Mouse (Mus musculus): ENCODE data around the gene Arl13b. TPM values are rescaled to one million over a fixed set of nuclear protein-coding genes. Genes with fewer than 3 reads are reported as not detected.
A peak's percentile ranks its signal among the peaks of the same experiment; 100 is the strongest.

The Arl13b gene
- total RNA-seq (2021), result 1 to 10 TPM; 6.6 to 9.8 TPM
- long read RNA-seq, experiment 1, transcript Arl13b-201 (10 exons, 3,528 nt), result major isoform, 6 of 12 reads
- long read RNA-seq, experiment 1, partial matches to known transcripts, result 1 of 12 reads
- long read RNA-seq, experiment 1, other reads (novel, unspliced or antisense), result 5 of 12 reads
- long read RNA-seq, experiment 2, partial matches to known transcripts, result 0 of 8 reads
- long read RNA-seq, experiment 2, other reads (novel, unspliced or antisense), result 4 of 8 reads

GRCm38 (mm10) chr16:62846498-62847312 lies at the start of gene Arl13b:
Gene Arl13b, minus strand, starts transcription at chr16:62847040.
- intact Hi-C loops (cut with DNase I), result no loop called here
- DNase-seq (ENCODE audit: low spot score in 2 of 2), result peak; percentile 93 to 97

DNA sequence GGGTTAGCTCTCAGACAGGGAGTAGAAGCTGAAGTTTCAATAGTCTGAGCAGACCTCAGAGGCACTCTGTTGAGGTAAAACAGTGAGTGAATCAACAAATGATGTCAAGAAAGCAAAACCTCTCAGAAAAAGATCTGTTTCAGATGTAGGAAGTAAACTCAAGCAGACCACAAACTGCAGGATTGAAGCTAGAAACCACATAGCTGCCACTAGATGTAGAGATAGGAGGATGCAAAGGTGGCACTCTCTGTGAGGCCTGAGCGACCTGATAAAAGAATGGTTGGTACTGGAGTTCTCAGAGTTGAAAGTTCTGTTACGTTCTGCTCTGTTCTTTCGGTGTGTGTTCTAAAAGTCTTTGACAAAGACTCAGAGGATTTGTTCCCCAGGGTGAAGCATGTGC lies 49.0 kb upstream of the Arl13b start:
- DNase-seq (ENCODE audit: low spot score in 2 of 2), result no peak
- intact Hi-C loops (cut with DNase I), result no loop called here

GRCm38 (mm10) chr16:62874065-62874464 lies 27.2 kb upstream of the Arl13b start:
- DNase-seq (ENCODE audit: low spot score in 2 of 2), result no peak
- intact Hi-C loops (cut with DNase I), result no loop called here

GRCm38 (mm10) chr16:62873180-62873579 lies 26.3 kb upstream of the Arl13b start:
- intact Hi-C loops (cut with DNase I), result no loop called here
- no peak for DNase-seq (ENCODE audit: low spot score in 2 of 2)

GRCm38 (mm10) chr16:62872688-62873117 lies 25.9 kb upstream of the Arl13b start:
- no peak for DNase-seq (ENCODE audit: low spot score in 2 of 2)
- intact Hi-C loops (cut with DNase I), result no loop called here

DNA sequence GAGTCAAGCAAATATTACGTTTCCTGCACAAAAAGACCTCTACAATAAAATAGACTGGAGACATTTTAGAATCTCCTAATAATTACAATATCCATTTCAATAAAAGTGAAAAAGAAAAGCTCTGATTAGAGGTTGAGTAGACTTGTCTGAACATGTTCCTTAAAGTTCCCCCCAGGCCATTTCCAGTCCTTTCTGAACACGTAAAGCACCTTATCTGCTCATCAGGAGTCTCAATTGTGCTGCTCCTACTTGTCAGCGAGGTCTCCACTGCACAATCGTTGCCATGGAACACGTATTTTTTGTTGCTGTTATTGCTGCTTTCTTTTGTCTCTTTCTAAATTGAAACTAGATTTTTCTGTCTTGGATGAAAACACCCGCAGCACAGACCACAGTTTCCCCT lies 14.6 kb upstream of the Arl13b start:
- intact Hi-C loops (cut with DNase I), result no loop called here
- DNase-seq (ENCODE audit: low spot score in 2 of 2), result no peak

DNA sequence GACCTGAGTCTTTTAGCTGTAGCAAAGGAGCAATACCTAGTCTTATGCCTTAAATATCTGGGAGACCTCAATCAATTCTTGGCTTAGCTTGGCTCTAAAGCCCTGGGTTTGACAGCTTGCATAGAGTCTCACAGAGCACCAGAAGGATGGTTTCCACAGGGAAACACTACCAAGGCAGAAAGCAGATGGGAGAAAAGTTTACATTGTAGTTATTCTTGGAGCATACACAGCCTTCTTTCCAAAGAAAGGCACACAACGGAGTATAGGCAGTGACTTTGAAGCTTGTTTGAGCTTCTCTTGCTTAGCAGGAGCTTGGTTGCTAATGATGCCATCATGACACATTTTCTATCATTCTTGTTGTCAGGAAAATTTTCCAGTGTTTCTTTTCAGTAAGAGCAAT lies 13.3 kb upstream of the Arl13b start:
- DNase-seq (ENCODE audit: low spot score in 2 of 2), result no peak
- intact Hi-C loops (cut with DNase I), result no loop called here

DNA sequence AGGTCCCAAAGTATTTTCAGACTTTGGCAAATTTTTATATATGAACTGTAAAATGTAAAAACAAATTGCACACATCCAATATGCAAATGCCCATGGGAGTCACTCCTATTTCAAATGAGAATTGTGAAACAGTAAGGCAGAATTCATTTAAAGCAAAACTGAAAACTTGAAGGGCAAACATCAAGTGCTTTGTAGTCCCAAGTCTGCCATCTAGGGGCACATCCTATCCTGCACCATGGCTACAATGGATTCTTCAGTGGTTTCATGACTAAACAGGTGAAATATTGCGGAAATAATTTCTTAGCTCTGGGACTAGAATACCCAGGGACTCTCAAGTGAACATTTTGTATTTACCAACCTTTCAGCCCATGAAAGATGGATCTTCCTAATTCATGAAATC lies 11.2 kb upstream of the Arl13b start:
- intact Hi-C loops (cut with DNase I), result no loop called here
- peak in 1 of 2 experiments; percentile 34 for DNase-seq (ENCODE audit: low spot score in 2 of 2)

DNA sequence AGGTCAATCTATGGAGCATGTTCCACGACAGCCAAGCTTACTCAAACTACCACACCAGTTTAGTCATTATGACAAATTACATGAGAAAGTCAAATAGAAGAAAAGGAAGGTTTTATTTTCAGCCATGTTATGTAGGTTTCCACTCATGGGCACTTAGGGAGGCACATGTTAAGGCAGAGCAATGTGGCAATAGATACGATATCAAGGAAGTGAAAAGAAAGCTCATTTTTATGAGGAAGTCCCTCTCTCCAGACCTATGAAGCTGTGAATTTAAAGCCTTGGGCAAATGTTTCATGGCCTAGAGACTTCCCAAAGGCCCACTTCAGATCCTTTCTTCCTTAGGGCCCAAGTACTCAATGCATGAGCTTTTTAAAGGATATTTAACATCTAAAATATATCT lies 10.7 kb upstream of the Arl13b start:
- no peak for DNase-seq (ENCODE audit: low spot score in 2 of 2)
- intact Hi-C loops (cut with DNase I), result no loop called here

GRCm38 (mm10) chr16:62856273-62856672 lies 9.4 kb upstream of the Arl13b start:
- DNase-seq (ENCODE audit: low spot score in 2 of 2), result no peak
- intact Hi-C loops (cut with DNase I), result no loop called here

DNA sequence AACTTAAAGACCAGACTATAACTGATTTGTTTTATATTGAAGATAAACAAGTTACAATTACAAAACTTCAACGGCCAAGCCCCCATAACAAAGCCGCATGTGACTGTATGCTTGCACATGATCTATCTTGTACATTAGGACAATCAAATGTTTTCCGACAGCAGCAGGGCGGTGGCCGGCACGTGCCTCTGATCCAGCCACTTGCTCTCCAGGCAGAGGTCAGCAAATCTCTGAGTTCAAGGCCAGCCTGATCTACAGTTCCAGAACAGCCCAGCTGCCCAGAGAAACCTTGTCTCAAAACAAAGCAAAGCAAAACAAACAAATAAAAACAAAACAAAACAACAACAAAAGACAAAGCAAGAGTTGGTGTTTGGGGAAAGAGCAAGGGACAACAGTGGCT lies 8.5 kb upstream of the Arl13b start:
- DNase-seq (ENCODE audit: low spot score in 2 of 2), result no peak
- intact Hi-C loops (cut with DNase I), result no loop called here

DNA sequence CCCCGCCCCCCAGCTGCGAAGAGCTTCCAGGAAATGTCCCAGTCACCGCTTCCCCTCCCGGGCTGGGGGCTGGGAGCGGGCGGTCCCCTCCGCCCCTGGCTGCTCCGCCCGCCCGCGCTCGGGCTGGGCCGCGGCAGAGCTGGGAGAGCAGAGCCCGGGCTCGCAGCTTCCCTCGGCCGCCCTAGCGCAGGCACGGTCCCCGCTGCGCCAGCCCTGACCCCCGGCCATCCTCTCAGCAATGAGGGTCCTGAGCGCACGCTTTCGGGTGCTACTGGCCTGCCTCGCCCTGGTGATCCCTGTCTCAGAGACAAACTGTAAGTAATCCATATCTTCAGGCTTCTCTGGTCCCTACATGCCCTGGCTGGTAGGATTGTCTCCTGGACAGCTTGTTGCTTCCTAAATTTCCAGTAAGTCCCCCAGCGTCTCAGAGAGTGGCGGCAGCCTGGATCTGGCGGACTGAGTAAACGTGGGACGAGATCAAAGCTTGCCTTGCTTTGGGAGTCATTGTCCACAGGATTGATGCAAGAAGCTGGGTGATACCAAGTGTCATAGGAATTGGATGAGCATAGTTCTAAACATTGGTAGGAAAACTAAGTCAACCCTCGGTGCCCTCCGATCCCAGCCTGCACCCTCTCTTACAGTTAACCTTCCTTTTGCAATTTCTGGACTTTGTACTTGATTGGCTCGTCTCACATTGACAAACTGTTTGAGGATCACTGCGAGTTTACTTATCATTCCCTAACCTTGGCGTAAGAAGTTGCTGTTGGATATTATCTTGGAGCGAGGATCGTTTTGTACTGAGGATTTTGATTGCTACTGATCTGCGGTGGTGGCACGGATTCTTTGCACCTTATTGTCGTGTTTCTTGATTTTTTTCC lies 7.6 kb upstream of the Arl13b start, which contains the start of gene Pros1:
Gene Pros1 (plus strand): TSS at position 117 of the 878 bp plus-strand sequence.
- intact Hi-C loops (cut with DNase I), result no loop called here

DNA sequence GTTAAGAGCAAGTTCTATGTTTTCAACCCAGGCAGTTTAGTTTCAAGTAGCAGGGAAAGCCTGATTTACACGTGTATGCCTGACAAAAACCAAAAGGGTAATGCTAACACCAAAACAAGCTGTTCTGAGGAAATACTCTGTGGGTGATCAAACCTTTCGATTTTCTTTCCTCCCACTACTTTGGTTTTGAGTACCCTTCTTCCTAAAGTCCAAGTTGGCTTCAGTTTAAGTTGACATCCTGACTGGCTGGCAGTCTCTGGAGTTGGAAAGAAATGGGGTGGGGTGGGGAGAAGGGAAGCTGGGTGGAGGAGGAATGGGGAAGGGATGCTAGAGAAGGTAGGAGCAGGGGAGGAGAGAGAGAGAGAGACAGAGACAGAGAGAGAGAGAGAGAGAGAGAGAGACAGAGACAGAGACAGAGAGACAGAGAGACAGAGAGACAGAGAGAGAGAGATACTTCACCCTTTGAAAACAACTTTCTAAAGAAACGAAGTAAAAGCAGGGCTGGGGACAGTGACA lies 6.8 kb upstream of the Arl13b start:
- intact Hi-C loops (cut with DNase I), result no loop called here
- DNase-seq (ENCODE audit: low spot score in 2 of 2), result no peak

More for the DNA sequence above, 7.6 kb upstream of the Arl13b start, which contains the start of gene Pros1:
- peak in 1 of 2 experiments; percentile 26 for DNase-seq (ENCODE audit: low spot score in 2 of 2)

GRCm38 (mm10) chr16:62852464-62853252 lies 5.8 kb upstream of the Arl13b start:
- intact Hi-C loops (cut with DNase I), result no loop called here
- no peak for DNase-seq (ENCODE audit: low spot score in 2 of 2)

GRCm38 (mm10) chr16:62845341-62845740 lies 1.5 kb downstream of the Arl13b start:
- intact Hi-C loops (cut with DNase I), result no loop called here
- DNase-seq (ENCODE audit: low spot score in 2 of 2), result no peak

GRCm38 (mm10) chr16:62834016-62834735 lies 12.7 kb downstream of the Arl13b start:
- no peak for DNase-seq (ENCODE audit: low spot score in 2 of 2)
- intact Hi-C loops (cut with DNase I), result no loop called here

GRCm38 (mm10) chr16:62832481-62832880 lies 14.4 kb downstream of the Arl13b start:
- DNase-seq (ENCODE audit: low spot score in 2 of 2), result peak; percentile 26 to 36
- intact Hi-C loops (cut with DNase I), result no loop called here

DNA sequence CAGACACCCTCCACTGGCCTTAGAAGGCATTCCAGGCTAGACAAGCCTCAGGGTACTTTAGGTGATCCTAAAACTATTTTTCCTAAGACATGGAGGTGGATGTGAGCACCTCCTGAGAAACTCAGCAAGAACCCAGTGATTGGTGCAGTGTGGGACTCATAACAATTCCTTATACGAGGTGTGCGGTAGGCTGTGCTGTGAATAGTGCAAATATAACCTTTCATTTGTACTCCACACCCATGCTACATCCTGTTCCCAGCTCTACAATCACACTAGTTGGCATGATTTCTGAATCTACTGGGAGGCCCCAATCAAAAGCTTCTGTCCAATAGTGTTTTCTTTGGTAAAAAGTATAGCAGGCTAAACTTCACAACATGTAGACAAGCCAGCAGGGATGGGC lies 14.8 kb downstream of the Arl13b start:
- DNase-seq (ENCODE audit: low spot score in 2 of 2), result no peak
- intact Hi-C loops (cut with DNase I), result no loop called here

Data from left cerebral cortex, postnatal 14 days (tissue).